Mouse (Mus musculus): Measurements from ENCODE around the gene Foxl2.

- no peak for TF ChIP-seq CTCF (IDR thresholded peaks at IDR 0.05; ENCODE audit: extremely low read depth, insufficient read length, insufficient replicate concordance, low read depth, low read length)
- TF ChIP-seq POLR2A (IDR thresholded peaks at IDR 0.05; ENCODE audit: low read depth, low read length), result no peak
Observed at GRCm38 (mm10) chr9:98976520-98976919, 21.4 kb downstream of the Foxl2 start.
